Mouse (Mus musculus): Measurements from ENCODE around the gene Slc37a1.
A peak's percentile ranks its signal among the peaks of the same experiment; 100 is the strongest.

DNA sequence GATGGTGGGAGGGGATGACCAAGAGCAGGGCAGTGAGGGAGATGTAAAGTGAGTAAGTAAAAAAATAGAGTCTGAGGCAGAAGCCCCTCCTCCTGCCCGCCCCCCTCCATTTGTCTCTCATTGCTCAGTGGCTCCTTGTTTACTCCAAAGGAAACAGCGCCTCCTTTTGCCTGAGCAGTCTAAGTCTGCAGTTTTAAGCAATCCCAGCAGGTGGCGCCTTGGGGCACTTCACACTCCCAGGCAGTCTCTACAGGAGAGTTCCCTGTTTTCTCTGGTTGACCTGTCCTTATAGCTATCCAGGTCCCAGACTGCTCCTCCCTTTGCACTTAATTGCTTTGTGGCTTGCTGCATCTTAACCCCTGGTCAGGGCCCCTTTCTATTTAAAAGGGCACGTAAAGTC lies 44.0 kb downstream of the Slc37a1 start:
- TF ChIP-seq CTCF (IDR thresholded peaks at IDR 0.05) (peak; percentile 75), POLR2A (IDR thresholded peaks at IDR 0.05; ENCODE audit: insufficient read depth, low read depth, low read length) (no peak), EP300 (IDR thresholded peaks at IDR 0.05; ENCODE audit: insufficient read depth, low read depth, low read length) (no peak)
